Comparison of ENCODE assay signal across 8 mouse cellular contexts in the genomic region with DNA sequence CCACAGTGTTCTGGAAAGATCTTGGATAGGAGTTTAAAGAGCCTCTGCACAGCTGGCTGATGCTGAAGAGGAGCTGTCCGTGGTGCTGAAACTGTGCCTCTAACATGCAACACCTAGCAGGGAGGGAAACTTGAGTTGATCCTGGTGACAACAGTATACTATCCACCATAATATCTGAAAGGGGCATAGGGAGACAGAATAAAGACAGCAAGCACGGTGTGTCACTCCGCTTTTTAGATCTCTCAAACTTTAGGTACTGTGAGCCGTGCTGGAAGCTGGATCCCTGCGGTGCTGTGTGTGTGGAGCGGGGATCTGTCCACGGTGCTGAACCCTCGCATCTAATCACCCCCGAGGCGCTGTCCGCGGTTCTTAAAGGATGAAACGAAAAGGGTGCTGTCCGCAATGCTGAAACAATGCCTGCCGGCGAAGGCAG. TPM values are rescaled to one million over a fixed set of nuclear protein-coding genes. Genes with fewer than 3 reads are reported as not detected.
DNase-seq lines count a peak whose midpoint lies in the region; ATAC-seq and TF ChIP-seq lines count a peak whose summit lies in the region.

No protein-coding gene starts in this region.

- H3K4me2 ChIP-seq in limb, embryonic 15.5 days, result no peak overlapping the region
- H3K4me2 ChIP-seq in midbrain, postnatal 0 days (ENCODE audit: low read depth, low read length, poor library complexity, severe bottlenecking), result peak overlapping the region; percentile 79
- H3K4me2 ChIP-seq in stomach, embryonic 16.5 days (ENCODE audit: low read depth, low read length), result no peak overlapping the region

- H3K36me3 ChIP-seq in limb, embryonic 15.5 days, result no peaks in the 10 kb centered on the region
- no peaks in the 10 kb centered on the region for H3K36me3 ChIP-seq in midbrain, postnatal 0 days (ENCODE audit: insufficient read depth, low read length)
- no peaks in the 10 kb centered on the region for H3K36me3 ChIP-seq in stomach, embryonic 16.5 days (ENCODE audit: control insufficient read depth, insufficient read depth, low read length)

- TF ChIP-seq CTCF in midbrain, postnatal 0 days (IDR thresholded peaks at IDR 0.05), result no peak

- H3K27ac ChIP-seq in limb, embryonic 15.5 days, result no peak overlapping the region
- H3K27ac ChIP-seq in midbrain, postnatal 0 days (ENCODE audit: low read depth, low read length), result no peak overlapping the region
- no peak overlapping the region for H3K27ac ChIP-seq in stomach, embryonic 16.5 days (ENCODE audit: low read length)

- H3K9ac ChIP-seq in limb, embryonic 15.5 days, result no peak overlapping the region
- H3K9ac ChIP-seq in midbrain, postnatal 0 days (replicated peaks; ENCODE audit: low read length, poor library complexity, severe bottlenecking), result peak overlapping the region; percentile 48
- no peak overlapping the region for H3K9ac ChIP-seq in stomach, embryonic 16.5 days (ENCODE audit: low read length)

- DNase-seq in cerebellum, adult 18-20 months, result peak; percentile 6 to 33
- peak; percentile 86 for DNase-seq in c-Kit-positive CD71-negative TER-119-negative erythroid progenitor cells, embryonic 14.5 days (ENCODE audit: low read depth)
- DNase-seq in gastrocnemius, postnatal 25 days, result peak; percentile 60
- DNase-seq in hindlimb bud, embryonic 11.5 days (ENCODE audit: extremely low spot score, low read depth, low spot score), result peak; percentile 95
- peak; percentile 77 for DNase-seq in midbrain, postnatal 0 days (ENCODE audit: low spot score)

- H3K9me3 ChIP-seq in limb, embryonic 15.5 days, result no peaks in the 10 kb centered on the region
- no peaks in the 10 kb centered on the region for H3K9me3 ChIP-seq in midbrain, postnatal 0 days (ENCODE audit: low read length)
- no peaks in the 10 kb centered on the region for H3K9me3 ChIP-seq in stomach, embryonic 16.5 days (replicated peaks; ENCODE audit: control insufficient read depth, low read length)

- H3K27me3 ChIP-seq in limb, embryonic 15.5 days, result peaks cover 47% of the 10 kb centered on the region
- no peaks in the 10 kb centered on the region for H3K27me3 ChIP-seq in midbrain, postnatal 0 days (ENCODE audit: insufficient read depth, low read length)
- H3K27me3 ChIP-seq in stomach, embryonic 16.5 days (ENCODE audit: control insufficient read depth, insufficient read depth, low read length), result peaks cover 46% of the 10 kb centered on the region

- ATAC-seq in cerebellum, adult (ENCODE audit: insufficient number of reproducible peaks, low FRiP score, low TSS enrichment), result no peak
- 0 out of 2 replicates have a peak, but pooled peaks have one; percentile 53 for ATAC-seq in limb, embryonic 15.5 days (ENCODE audit: insufficient number of reproducible peaks, low FRiP score, low TSS enrichment, low read depth)
- ATAC-seq in midbrain, postnatal 0 days (ENCODE audit: low FRiP score), result no peak
- peak; percentile 77; the same call in 1 of the 2 replicates for ATAC-seq in stomach, embryonic 16.5 days (ENCODE audit: insufficient read depth, low FRiP score)

- WGBS in limb, embryonic 15.5 days, result 1% methylated on average over 16 of the region's 16 CpGs
- WGBS in midbrain, postnatal 0 days, result 2% methylated on average over 16 of the region's 16 CpGs
- WGBS in stomach, embryonic 16.5 days, result 2% methylated on average over 16 of the region's 16 CpGs

- peaks cover 9% of the 10 kb centered on the region for H3K4me1 ChIP-seq in limb, embryonic 15.5 days
- H3K4me1 ChIP-seq in midbrain, postnatal 0 days (ENCODE audit: insufficient read depth, low read length), result peaks cover 6% of the 10 kb centered on the region; the same call in 1 of the 2 replicates
- H3K4me1 ChIP-seq in stomach, embryonic 16.5 days (ENCODE audit: control insufficient read depth, insufficient read depth, low read length), result peaks cover 3% of the 10 kb centered on the region; the same call in 1 of the 2 replicates

- H3K4me3 ChIP-seq in limb, embryonic 15.5 days, result no peak overlapping the region
- H3K4me3 ChIP-seq in midbrain, postnatal 0 days (ENCODE audit: low read depth, low read length), result peak overlapping the region; percentile 65; the same call in 1 of the 2 replicates
- H3K4me3 ChIP-seq in stomach, embryonic 16.5 days (replicated peaks; ENCODE audit: low read length), result no peak overlapping the region

RNA-seq across cellular contexts. Expression of gene Vstm2l, which starts 1.2 kb away (rescaled TPM):
- total RNA-seq in gastrocnemius, postnatal 25 days (2021), result not detected
- 0.10 TPM in 1 of 2 replicates, not detected in the other for polyA plus RNA-seq in limb, embryonic 15.5 days (2015; fragmentation: Nextera tagmentation; extraction: Ambion mirVana)
- 349 and 393 TPM in 2 replicates for total RNA-seq in midbrain, postnatal 0 days (2014; rRNA removed)
- polyA plus RNA-seq in midbrain, postnatal 0 days (2015; fragmentation: Nextera tagmentation; extraction: Ambion mirVana), result 57.0 and 61.8 TPM in 2 replicates
- 0.19 TPM in 1 of 2 replicates, not detected in the other for polyA plus RNA-seq in stomach, embryonic 16.5 days (2015; fragmentation: Nextera tagmentation; extraction: Ambion mirVana)

Comparison
In these comparisons a context has a peak if more than half of its experiments do, and no peak if none do; other contexts are left out.
1. DNase-seq: peak in every context shown above with its lines; median percentile 95 in hindlimb bud, embryonic 11.5 days; 86 in c-Kit-positive CD71-negative TER-119-negative erythroid progenitor cells, embryonic 14.5 days; 77 in midbrain, postnatal 0 days; 60 in gastrocnemius, postnatal 25 days; 20 in cerebellum, adult 18-20 months.
2. ATAC-seq: peak in limb, embryonic 15.5 days (single experiment) and stomach, embryonic 16.5 days (single experiment); none in cerebellum, adult (single experiment) and midbrain, postnatal 0 days (single experiment).
3. RNA of gene Vstm2l, which starts 1.2 kb away (polyA plus RNA-seq): 57.0 to 61.8 TPM in midbrain, postnatal 0 days; 0.19 TPM in stomach, embryonic 16.5 days and 0.10 TPM in limb, embryonic 15.5 days; every median in the first group is over 10 times any median in the second.